13 mouse cellular contexts compared by ENCODE assay signal in genomic region chr11:12837920-12838319, GRCm38 (mm10).
"Had no signal": no experiment of that assay in that cellular context is flagged by ENCODE, and none has a peak within 500 bp of the region (broad histone marks: within the 10 kb centered on the region; RNA-seq: fewer than 3 reads in every experiment).

No protein-coding gene starts in this region.

- H3K4me1 ChIP-seq: limb, embryonic 10.5 days; liver, embryonic 15.5 days; midbrain, embryonic 15.5 days; stomach, embryonic 15.5 days had no signal

- H3K9ac ChIP-seq: liver, embryonic 15.5 days; midbrain, embryonic 15.5 days; stomach, embryonic 15.5 days had no signal

- H3K9me3 ChIP-seq: limb, embryonic 10.5 days; liver, embryonic 15.5 days; midbrain, embryonic 15.5 days; stomach, embryonic 15.5 days had no signal

- H3K4me2 ChIP-seq: liver, embryonic 11.5 days; liver, embryonic 15.5 days; midbrain, embryonic 15.5 days; stomach, embryonic 15.5 days had no signal

- H3K4me3 ChIP-seq: limb, embryonic 10.5 days; liver, embryonic 15.5 days; midbrain, embryonic 15.5 days; stomach, embryonic 15.5 days had no signal

- H3K36me3 ChIP-seq: limb, embryonic 10.5 days; liver, embryonic 15.5 days; midbrain, embryonic 15.5 days; stomach, embryonic 15.5 days had no signal

- ATAC-seq: lung, postnatal 0 days; midbrain, embryonic 15.5 days had no signal

- H3K27me3 ChIP-seq: liver, embryonic 15.5 days; midbrain, embryonic 15.5 days; stomach, embryonic 15.5 days had no signal

- DNase-seq: kidney, adult 2 months; kidney, postnatal 25 days; lung, adult 2 months; lung, postnatal 36 days; right cerebral cortex, postnatal 14 days; thymus, adult 2 months; thymus, postnatal 25 days had no signal

- H3K27ac ChIP-seq: limb, embryonic 10.5 days; liver, embryonic 15.5 days; midbrain, embryonic 15.5 days; stomach, embryonic 15.5 days had no signal
